Mouse (Mus musculus) heart, adult 2 months (tissue): ENCODE data around the gene Ssbp4.

ENCODE experiments used
- CTCF ChIP-seq: fragments of 200-600 bp; IDR thresholded peaks from 2 replicates; pipeline ENCODE4 v1.8.1; 2022; ENCODE audit warnings: antibody characterized with exemption, mild to moderate bottlenecking, moderate library complexity
- EP300 ChIP-seq: fragments of 200-500 bp; IDR thresholded peaks from 2 replicates; pipeline ENCODE4 v1.6.1; 2011; ENCODE audit warnings: low read depth, low read length, control low read depth; ENCODE audit not compliant: insufficient read depth
- POLR2A ChIP-seq: fragments of 200-500 bp; IDR thresholded peaks from 2 replicates; pipeline ENCODE4 v1.6.1; 2011; ENCODE audit warnings: mild to moderate bottlenecking, low read depth, low read length, control low read depth; ENCODE audit not compliant: insufficient read depth

DNA sequence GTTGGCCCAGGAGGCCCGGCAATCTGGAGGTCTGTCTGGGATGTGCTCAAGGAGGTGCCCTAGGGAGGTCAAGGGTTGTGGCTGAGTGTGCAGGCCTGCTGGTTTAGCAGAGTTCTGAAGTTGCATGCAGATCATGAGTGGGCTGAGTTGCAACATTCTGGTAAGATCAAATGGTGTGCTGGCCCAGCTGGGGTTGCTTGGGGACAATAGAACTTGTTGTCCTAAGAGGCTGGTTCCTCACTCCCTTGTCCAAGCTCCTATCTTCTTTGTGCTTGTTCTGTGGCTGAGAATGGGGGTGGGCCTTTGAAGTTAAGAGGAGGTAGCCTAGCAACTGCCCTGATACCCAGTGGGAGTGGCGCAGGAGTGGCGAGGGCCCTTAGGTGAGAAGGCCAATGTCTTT is 45.9 kb downstream of the Ssbp4 start:
- TF ChIP-seq POLR2A (no peak), CTCF (no peak), EP300 (peak; percentile 86)
